Mouse (Mus musculus) kidney, adult 8-10 months (tissue): Measurements from ENCODE around the gene Mfsd8.
"Not testable (repeated sequence)": the region's sequence is repeated elsewhere in the genome, so short reads cannot be mapped to it uniquely, and the experiment has no call there.

Experiments used
- DNase-seq, 2 experiments: peaks; one replicate each; pipeline ENCODE4 v3.0.0; 2022

The Mfsd8 gene

GRCm38 (mm10) chr3:40846473-40846956, at the start of gene Mfsd8:
Gene Mfsd8, minus strand, starts transcription at chr3:40846886.
- DNase-seq: peak; percentile 98 to 99

GRCm38 (mm10) chr3:40894336-40894735, 47.6 kb upstream of the Mfsd8 start:
- not testable (repeated sequence) for DNase-seq

- DNase-seq: peak; percentile 99 to 100
Observed at GRCm38 (mm10) chr3:40893816-40894258, 47.2 kb upstream of the Mfsd8 start.

GRCm38 (mm10) chr3:40853123-40853738, 6.5 kb upstream of the Mfsd8 start:
- not testable (repeated sequence) for DNase-seq

- DNase-seq: not testable (repeated sequence)
Observed at GRCm38 (mm10) chr3:40847936-40848335, 1.2 kb upstream of the Mfsd8 start.

GRCm38 (mm10) chr3:40847018-40847417, 332 bp upstream of the Mfsd8 start:
- DNase-seq: peak; percentile 54 to 64

GRCm38 (mm10) chr3:40846957-40847017, 101 bp upstream of the Mfsd8 start, which contains the start of gene Abhd18:
Gene Abhd18, plus strand, starts transcription at chr3:40846970.
- DNase-seq: not testable (repeated sequence)

GRCm38 (mm10) chr3:40845521-40845920, 1.2 kb downstream of the Mfsd8 start:
- peak in 1 of 2 experiments; percentile 2 for DNase-seq

- no peak for DNase-seq
Observed at GRCm38 (mm10) chr3:40813275-40813674, 33.4 kb downstream of the Mfsd8 start.

GRCm38 (mm10) chr3:40809894-40810293, 36.8 kb downstream of the Mfsd8 start:
- no peak for DNase-seq

- no peak for DNase-seq
Observed at GRCm38 (mm10) chr3:40808686-40809085, 38.0 kb downstream of the Mfsd8 start.

- no peak for DNase-seq
Observed at GRCm38 (mm10) chr3:40806871-40807270, 39.8 kb downstream of the Mfsd8 start.

- DNase-seq: peak; percentile 15 to 31
Observed at GRCm38 (mm10) chr3:40800373-40800823, 46.3 kb downstream of the Mfsd8 start.

- peak; percentile 96 to 97 for DNase-seq
Observed at GRCm38 (mm10) chr3:40799530-40800372, 46.9 kb downstream of the Mfsd8 start, which contains the start of gene Plk4. Gene Plk4, plus strand, starts transcription at chr3:40800019.

- peak; percentile 26 to 69 for DNase-seq
Observed at GRCm38 (mm10) chr3:40798500-40798899, 48.2 kb downstream of the Mfsd8 start.

GRCm38 (mm10) chr3:40798054-40798453, 48.6 kb downstream of the Mfsd8 start:
- no peak for DNase-seq

GRCm38 (mm10) chr3:40793783-40794182, 52.9 kb downstream of the Mfsd8 start:
- DNase-seq: no peak
